Mouse (Mus musculus): ENCODE results near the gene Nfic. TPM values are rescaled to one million over a fixed set of nuclear protein-coding genes. Genes with fewer than 3 reads are reported as not detected.

The Nfic gene
- total RNA-seq, 2 experiments from 2014 or later, result 60.0 to 60.1 TPM

DNA sequence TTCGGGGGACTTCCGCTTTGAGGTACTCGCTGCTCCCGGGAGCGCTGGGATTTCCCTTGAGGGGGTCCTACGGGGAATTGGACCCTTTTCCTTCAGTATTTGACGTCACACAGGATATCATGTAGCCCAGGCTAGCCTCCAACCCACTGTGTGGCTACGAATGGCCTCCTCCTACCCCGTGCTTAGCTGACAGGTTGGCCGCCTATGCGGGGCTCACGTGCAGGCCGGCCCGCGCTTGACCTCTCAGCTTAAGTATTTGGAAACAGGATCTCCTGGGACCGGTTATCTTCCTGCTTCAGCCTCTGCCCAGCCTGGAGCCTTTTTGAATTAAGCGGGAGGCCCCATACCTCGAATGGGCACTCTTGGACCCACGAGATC is 70.8 kb downstream of the Nfic start:
- peak overlapping the region; percentile 98 for H3K27ac ChIP-seq
- no peak for TF ChIP-seq CTCF (conservative IDR thresholded peaks at IDR 0.05)
- H3K4me3 ChIP-seq, result peak overlapping the region; percentile 73
- DNase-seq (ENCODE audit: low spot score in 2 of 2), result no peak

DNA sequence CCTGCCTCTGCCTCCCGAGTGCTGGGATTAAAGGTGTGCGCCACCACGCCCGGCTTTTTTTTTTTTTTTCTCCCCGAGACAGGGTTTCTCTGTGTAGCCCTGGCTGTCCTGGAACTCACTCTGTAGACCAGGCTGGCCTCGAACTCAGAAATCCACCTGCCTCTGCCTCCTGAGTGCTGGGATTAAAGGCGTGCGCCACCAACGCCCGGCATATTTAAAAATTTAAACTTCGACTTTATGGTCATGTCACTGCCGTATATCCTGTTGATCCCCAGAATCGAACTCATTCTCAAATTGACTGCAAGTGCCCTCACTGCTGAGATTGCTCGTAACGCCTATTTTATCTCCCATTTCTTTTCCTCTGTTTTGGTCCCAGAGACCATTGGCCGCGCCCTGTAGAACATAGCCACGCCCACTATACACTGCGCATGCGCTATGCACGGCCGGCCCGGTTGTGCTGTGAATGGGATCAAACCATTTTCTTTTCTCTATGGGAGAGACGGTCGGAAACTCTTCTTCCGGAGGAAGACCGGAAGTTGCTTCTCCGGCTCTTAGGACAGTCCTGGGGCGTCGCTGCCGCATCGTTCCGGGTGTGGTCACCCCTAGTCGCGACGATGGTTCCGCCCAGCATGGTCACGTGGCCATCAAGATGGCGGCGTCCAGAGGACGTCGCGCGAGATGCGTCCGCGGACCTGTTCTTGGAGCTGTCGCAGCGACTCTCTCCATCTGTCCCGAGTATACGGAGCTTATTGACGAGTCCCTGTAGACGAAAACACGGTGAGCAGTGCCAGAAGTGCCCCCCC is 71.4 kb downstream of the Nfic start, which contains the start of the genes Dohh and Gm48551:
TSS of gene Dohh (plus strand) at position 627 of the 803 bp plus-strand sequence.
TSS of gene Gm48551 (plus strand) at position 665 of the 803 bp plus-strand sequence.
- peak; percentile 28; the same call in 1 of the 2 replicates for TF ChIP-seq CTCF (conservative IDR thresholded peaks at IDR 0.05)
- Histone ChIP-seq H3K4me3 (peak within 1 kb of the TSS; percentile 73), H3K27ac (peak within 1 kb of the TSS; percentile 98)
- peak; percentile 97 to 99 for DNase-seq (ENCODE audit: low spot score in 2 of 2)

DNA sequence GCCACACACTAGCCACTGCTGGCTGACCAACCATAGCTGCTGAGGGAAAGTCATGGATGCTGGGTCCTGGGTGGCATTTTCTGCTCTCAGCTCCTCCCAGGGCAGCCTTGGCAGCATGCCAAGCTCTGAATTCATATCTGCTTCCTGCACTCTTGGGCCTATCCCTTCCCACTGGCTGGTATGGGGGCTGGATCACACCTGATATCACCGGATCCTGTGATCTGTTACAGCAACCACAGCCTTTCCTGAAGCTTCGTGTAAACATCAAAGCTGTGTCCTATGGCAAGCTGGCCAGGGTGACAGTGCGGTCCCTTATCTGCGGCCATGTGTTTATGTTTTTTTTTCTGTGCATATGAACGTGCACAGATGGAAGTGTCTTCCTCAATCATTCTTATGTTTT is 73.4 kb downstream of the Nfic start:
- no peak for TF ChIP-seq CTCF (conservative IDR thresholded peaks at IDR 0.05)
- H3K27ac ChIP-seq, result no peak overlapping the region
- no peak for DNase-seq (ENCODE audit: low spot score in 2 of 2)
- H3K4me3 ChIP-seq, result no peak overlapping the region

DNA sequence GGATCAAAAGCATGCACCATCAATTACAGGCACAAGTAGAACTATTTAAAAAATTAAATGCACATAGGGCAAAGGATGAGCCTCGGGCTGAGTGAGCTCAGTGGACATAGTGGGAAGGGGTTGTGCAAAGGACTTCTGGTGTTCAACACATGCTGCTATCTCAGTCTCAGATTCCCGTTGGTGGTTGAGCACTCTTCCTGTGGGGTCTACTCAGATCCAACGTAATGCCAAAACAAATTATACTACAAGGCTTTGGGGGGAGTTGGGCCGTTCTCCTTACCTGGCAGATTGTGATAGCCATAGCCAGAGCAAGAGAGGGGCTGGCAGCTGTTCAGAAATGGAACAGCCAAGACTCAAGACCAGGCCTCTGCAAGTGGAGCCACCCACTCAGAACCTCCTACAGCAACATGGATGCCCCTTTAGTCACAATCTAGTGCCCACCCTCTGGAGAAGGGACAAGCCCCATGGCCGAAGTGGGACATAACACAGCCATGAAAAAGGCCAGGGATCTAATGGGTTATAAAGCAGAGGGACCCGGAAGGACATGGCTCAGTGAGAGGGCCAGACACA is 75.5 kb downstream of the Nfic start:
- no peak overlapping the region for H3K27ac ChIP-seq
- no peak for TF ChIP-seq CTCF (conservative IDR thresholded peaks at IDR 0.05)
- no peak overlapping the region for H3K4me3 ChIP-seq
- DNase-seq (ENCODE audit: low spot score in 2 of 2), result no peak

DNA sequence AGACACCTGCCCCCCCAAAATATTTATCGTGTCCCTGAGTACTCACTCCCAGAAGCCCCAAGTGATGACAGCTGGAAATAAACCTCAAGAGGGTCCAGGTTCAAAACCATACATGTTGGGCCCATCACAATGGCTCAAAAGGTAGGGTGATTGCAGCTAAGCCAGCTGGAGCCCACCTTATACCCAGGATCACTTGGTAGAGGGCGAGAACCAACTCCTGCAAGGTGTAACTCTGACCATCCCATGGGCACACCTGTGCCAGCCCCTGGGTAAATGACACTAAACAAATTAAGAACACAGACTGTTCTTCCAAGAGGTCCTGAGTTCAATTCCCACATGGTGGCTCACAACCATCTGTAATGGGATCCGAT is 76.3 kb downstream of the Nfic start:
- no peak for TF ChIP-seq CTCF (conservative IDR thresholded peaks at IDR 0.05)
- DNase-seq (ENCODE audit: low spot score in 2 of 2), result no peak
- Histone ChIP-seq H3K4me3 (peak overlapping the region; percentile 62), H3K27ac (peak overlapping the region; percentile 50; the same call in 1 of the 2 replicates)

DNA sequence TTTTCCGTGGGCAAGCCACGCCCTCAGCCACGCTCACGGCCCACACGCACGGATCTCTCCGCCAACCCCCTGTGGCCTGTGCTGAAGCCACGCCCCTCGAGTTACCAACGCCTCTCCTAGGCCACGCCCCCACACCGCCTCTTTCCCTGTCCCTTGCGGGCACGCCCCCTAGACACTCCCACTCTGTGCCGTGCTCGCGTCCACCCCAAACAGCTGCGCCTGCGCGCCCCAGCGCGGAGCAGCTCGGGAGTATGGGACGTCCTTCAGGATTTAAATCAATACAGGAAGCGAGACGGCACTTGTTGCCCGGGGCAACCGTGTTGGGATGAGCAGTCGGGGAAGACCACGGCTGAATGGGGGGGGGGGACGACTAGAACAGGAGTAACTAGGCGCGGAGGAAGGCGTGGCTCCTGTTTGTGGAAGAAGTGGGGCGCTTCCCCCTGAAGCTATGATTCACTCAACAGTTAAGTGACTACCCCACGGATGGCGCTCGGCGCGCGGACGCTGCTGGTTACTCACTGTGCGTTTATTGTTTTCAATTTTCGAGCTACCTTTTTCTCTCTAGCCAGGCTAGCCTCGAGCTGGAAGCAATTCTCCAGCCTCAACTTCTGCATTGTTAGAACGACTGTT is 76.8 kb downstream of the Nfic start:
- H3K27ac ChIP-seq, result peak overlapping the region; percentile 50; the same call in 1 of the 2 replicates
- no peak for TF ChIP-seq CTCF (conservative IDR thresholded peaks at IDR 0.05)
- peak overlapping the region; percentile 62 for H3K4me3 ChIP-seq
- peak; percentile 100 for DNase-seq (ENCODE audit: low spot score in 2 of 2)

DNA sequence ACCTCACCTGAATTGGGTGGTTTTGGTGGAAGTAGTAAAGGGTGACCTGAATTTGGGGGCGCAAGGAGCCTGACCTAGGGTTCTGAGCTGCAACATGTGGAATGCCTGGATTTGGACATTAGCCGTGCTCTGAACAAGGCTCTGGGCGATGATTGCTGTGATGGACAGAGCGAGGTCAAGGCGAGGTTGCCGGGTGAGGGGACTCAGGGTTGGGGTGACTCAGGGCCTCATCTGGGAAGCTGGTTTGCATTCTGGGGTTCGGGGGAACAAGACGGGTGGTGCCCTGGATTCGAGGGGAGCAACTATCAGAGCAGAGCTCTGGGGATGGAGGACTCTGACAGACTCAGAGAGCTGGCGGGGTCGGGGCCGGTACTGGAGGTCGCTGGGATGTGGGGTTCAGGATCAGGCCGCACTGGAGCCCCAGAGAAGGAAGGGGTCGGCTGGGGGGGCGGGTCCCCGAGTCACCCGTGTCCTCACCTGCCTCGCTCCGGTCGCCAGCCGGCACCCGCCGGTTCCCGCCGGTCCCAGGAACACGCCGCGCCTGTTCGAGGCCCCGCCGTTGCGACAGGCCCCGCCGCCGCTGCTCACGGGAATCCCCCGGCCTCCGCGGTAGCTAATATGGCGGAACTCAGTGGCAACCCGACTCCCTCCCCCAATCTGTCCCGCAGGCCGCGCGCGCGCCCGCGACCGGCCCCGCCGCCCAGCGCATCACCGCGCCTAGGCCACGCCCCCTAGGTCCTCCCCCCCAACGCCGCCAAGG is 77.5 kb downstream of the Nfic start, which contains the start of gene Fzr1:
TSS of gene Fzr1 (minus strand) at position 724 of the 760 bp plus-strand sequence.
- H3K4me3 ChIP-seq, result peak within 1 kb of the TSS; percentile 70
- peak within 1 kb of the TSS; percentile 92 for H3K27ac ChIP-seq
- TF ChIP-seq CTCF (conservative IDR thresholded peaks at IDR 0.05), result no peak
- peak in 1 of 2 experiments; percentile 36 for DNase-seq (ENCODE audit: low spot score in 2 of 2)

DNA sequence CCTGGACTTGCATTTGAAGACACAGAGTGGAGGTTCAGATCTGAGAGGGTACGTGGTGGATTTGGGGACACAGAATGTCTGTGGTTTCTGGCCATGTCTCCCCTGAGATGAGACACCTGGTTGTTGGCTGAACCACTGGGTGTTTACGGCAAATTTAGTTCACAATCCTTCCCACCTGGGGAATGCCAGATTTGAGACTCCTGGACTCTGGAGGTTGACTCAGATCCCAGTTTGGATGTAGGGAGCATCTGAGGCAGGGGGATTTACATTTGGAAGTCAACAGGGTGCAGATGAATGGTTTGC is 78.1 kb downstream of the Nfic start:
- H3K4me3 ChIP-seq, result peak overlapping the region; percentile 70
- no peak overlapping the region; the same call in 1 of the 2 replicates for H3K27ac ChIP-seq
- no peak for TF ChIP-seq CTCF (conservative IDR thresholded peaks at IDR 0.05)
- no peak for DNase-seq (ENCODE audit: low spot score in 2 of 2)

DNA sequence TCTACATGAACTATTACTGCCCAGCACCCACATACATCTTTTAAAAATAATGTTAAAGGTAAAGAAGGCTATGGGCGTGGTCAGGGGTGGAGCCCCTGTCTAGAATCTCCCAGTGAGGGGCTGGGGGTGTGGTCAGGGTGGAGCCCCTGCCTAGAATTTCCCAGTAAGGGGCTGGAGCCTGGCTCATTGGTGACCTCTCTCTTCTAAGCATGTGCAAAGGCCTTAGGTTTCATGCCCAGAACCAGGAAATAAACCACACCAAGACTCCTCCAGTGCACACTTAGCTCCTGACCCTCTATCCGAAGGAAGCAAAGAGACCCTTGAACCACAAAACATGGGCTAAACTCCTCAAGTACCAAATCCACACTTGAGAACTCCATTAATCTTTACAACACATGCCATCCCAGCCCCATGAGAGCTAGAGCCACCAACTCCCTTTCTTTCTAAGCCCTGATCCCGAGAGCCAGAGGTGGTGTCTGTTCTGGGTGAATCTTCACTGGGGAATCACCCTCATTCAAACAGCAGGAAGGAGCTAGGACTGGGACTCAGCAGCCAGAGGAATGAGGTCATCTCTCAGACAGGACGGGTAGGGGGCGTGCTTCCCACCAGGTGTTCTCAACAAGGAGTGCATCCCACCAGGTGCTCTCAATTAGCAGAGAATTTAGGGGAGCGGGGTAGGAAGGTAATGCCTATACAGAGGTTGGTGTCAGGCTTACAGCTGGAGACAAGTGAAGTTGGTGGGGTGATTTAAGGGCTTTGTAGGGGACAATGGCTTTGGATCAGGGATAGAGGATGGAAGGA is 78.7 kb downstream of the Nfic start:
- peak overlapping the region; percentile 70; the same call in 1 of the 2 replicates for H3K4me3 ChIP-seq
- no peak for DNase-seq (ENCODE audit: low spot score in 2 of 2)
- H3K27ac ChIP-seq, result no peak overlapping the region; the same call in 1 of the 2 replicates
- TF ChIP-seq CTCF (conservative IDR thresholded peaks at IDR 0.05), result 0 out of 2 replicates have a peak, but pooled peaks have one; percentile 4

DNA sequence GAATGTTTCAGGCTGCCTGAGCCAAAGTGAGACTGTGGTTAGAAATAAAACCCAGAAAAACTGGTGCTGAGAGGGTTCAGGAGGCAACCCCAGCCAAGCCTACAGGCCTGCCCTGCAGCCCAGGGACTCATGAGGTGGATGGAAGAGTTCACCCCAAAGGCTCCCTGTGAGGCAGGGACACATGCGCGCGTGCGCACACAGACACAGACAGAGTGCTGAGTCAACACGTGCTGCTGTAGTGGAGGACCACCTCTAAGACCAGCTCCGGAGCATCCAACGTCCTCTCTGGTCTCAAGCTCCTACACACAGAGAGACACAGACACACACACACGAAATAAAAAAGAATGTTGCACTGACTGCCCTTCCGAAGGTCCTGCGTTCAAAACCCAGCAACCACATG is 80.1 kb downstream of the Nfic start:
- Histone ChIP-seq H3K4me3 (no peak overlapping the region), H3K27ac (no peak overlapping the region)
- no peak for DNase-seq (ENCODE audit: low spot score in 2 of 2)
- TF ChIP-seq CTCF (conservative IDR thresholded peaks at IDR 0.05), result no peak

DNA sequence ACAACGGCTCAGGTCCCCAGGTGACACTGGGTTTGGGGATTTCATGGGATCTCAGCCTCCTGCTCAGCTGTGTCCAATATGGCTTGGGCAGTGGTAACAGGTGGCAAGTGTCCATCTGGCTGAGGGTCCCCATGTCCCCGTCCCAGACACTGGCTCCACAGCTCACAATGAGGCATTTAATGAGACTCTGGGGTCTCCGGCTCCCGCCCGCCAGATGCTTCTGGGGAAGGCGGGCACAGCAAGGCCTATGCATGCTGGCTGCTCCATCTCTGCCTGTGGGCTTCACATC is 88.3 kb downstream of the Nfic start:
- no peak for DNase-seq (ENCODE audit: low spot score in 2 of 2)
- no peak overlapping the region for H3K4me3 ChIP-seq
- no peak overlapping the region for H3K27ac ChIP-seq
- TF ChIP-seq CTCF (conservative IDR thresholded peaks at IDR 0.05), result no peak
